Mouse (Mus musculus) left cerebral cortex, postnatal 25 days (tissue): ENCODE measurements around the gene Zhx3. TPM values are rescaled to one million over a fixed set of nuclear protein-coding genes. Genes with fewer than 3 reads are reported as not detected.
A peak's percentile ranks its signal among the peaks of the same experiment; 100 is the strongest.

Experiments
- DNase-seq, 2 experiments: peaks; one replicate each; pipeline ENCODE4 v3.0.0; 2022; ENCODE audit warnings: low spot score in 2 of 2, mixed read lengths in 1 of 2
- intact Hi-C: fragments of 180-260 bp; cut with DNase I; formaldehyde crosslinking; loops from one replicate; pipeline ENCODE4 v1.15.1; 2025
- total RNA-seq, 2 experiments: library from RNA; stranded (reverse); gene quantifications; 2 replicates each; pipeline ENCODE4 v1.2.3; 2021

Zhx3 gene
- total RNA-seq, 2 experiments from 2014 or later: 71.0 to 78.4 TPM

DNA sequence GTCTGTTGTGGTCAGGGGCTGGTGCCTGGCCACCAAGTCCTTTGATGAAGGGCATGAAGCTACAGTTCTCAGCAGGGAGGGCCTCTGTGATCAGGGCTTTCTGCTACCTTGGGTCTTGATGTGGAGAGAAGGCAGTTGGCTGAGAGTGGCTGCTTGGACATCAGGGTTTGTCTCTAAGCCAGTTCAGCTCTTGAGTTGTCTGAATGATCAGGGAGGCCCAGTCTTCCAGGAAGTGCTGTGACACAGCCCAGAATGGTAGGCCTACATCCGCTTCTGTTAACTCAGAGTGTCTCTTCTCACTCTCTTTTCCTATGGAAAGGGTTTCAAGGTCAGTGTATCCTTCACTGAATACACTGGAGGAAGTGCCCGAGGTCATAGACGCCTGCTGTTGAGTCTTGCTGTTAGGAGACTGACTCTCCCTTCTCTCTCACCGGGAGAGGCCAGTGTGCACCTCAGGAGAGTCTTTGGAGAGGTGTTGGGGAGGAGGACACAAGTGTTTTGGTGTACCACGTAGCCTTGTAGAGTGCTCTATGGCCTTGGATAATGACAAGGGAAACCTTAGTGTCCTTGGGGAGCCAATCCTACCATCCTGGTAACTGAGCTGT, 137.0 kb downstream of the Zhx3 start:
- DNase-seq: no peak
- intact Hi-C loops: no loop called here

DNA sequence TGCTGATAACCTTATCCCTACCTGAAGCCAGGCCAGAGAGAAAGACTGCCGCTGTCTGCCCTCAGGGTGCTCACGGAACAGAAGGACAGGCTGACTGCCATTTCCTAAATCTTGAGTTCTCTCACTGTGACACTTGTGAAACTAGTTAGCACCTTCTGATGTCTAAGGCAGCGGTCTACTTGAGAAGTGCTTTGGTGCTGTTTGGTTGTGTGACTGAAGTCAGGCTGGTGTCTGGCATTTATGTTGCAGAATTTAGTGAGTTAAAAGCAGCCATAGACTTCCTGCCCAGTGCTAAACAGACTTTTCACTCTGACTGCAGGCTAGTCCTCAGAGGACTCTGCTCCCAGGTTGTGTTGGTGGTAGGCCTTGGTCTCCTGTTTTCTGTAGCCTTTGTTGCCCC, 138.5 kb downstream of the Zhx3 start:
- no peak for DNase-seq
- intact Hi-C loops: loop anchor here (5.0 kb wide), 1 partner anchor 63 kb away; no protein-coding TSS in a partner anchor

DNA sequence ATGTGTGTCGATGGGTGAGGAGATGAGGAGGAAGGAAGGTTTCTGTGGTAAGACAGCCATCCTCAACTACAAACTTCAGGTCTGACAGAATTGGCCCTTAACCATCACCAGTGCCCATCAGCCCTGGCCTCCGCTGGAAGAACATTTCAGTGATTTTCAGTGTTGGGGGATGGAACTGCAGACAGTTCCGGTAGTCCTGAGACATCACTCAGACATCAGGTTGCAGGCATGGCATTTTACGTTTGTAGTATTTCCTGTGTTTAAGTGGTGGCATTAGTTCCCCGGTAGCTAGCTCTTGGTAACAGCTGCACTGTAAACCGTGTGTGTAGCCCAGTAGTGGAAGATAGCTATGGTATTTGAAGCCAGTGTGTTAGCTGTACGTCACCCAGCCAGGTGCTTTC, 139.7 kb downstream of the Zhx3 start:
- intact Hi-C loops: loop anchor here (5.0 kb wide), 1 partner anchor 64 kb away; no protein-coding TSS in a partner anchor
- no peak for DNase-seq

DNA sequence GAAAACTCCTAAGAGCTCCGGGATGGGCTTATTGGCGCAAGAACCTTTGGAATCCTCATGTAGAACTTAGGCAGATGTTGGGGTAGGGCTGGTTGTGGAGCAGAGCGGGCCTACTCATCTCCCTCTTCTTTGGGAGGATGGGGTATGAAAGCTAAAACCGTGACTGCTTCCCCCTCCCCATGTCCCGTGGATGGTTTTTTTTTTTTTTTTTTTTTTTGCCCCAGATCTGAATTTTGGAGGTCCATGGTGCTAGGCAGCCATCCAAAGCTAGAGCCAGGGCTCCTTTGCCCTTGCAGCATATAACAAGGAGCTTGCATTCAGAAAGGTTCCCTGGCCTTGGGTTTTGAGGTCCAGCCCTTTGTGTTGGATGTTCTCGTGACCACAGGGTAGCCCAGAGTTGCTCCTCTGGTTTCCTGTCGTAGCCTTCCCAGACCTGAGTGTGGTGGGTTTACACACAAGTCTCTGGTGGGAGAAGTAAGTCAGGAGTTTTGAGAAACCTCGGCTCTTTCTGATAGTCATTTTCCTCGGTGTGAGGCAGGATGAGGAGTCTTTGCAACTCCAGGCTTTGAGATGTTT, 140.3 kb downstream of the Zhx3 start:
- intact Hi-C loops: loop anchor here (5.0 kb wide), 1 partner anchor 65 kb away; no protein-coding TSS in a partner anchor
- no peak for DNase-seq

DNA sequence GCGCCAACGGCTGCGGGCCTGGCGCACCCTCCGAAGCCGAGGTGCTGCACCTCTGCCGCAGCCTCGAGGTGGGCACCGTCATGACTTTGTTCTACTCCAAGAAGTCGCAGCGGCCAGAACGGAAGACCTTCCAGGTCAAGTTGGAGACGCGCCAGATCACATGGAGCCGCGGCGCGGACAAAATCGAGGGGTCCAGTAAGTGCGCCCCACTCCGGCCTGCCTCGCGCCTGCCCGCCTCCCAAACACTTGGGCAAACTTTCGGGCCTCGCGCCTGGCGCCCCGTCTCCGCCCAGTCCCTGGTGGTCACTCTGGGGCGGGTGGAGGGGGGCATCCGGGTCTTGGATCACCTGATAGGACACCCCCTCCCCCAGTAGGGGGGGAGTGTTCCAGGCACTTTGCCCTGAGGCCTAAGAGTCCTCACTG, 140.9 kb downstream of the Zhx3 start:
- intact Hi-C loops: loop anchor here (2.0 to 5.0 kb wide), 2 partner anchors 65 to 155 kb away; no protein-coding TSS in a partner anchor
- peak in 1 of 2 experiments; percentile 57 for DNase-seq

GRCm38 (mm10) chr2:160731117-160731838, 141.5 kb downstream of the Zhx3 start, which contains the start of gene Plcg1:
TSS of gene Plcg1 (plus strand) at chr2:160731300.
- DNase-seq: peak; percentile 94

DNA sequence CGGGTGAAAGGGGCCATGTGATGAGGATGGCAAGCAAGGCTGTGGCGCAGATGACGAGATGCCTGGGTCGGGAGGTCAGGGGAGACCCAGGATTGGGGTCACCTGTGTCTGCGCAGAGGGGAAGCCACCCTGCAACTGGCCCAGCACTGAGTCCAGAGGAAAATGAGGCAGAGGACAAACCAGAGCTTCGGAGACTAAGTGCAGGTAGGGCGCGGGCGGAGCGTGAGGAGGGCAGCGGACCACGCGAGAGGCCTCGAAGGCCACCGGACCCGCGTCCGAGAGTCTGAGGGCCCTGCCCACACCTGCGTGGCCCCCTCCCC, 142.0 kb downstream of the Zhx3 start:
- intact Hi-C loops: loop anchor here (2.0 to 5.0 kb wide), 2 partner anchors 67 to 156 kb away; no protein-coding TSS in a partner anchor
- no peak for DNase-seq

More at GRCm38 (mm10) chr2:160731117-160731838, 141.5 kb downstream of the Zhx3 start, which contains the start of gene Plcg1:
- intact Hi-C loops: loop anchor here (2.0 to 5.0 kb wide), 2 partner anchors 66 to 156 kb away; no protein-coding TSS in a partner anchor

DNA sequence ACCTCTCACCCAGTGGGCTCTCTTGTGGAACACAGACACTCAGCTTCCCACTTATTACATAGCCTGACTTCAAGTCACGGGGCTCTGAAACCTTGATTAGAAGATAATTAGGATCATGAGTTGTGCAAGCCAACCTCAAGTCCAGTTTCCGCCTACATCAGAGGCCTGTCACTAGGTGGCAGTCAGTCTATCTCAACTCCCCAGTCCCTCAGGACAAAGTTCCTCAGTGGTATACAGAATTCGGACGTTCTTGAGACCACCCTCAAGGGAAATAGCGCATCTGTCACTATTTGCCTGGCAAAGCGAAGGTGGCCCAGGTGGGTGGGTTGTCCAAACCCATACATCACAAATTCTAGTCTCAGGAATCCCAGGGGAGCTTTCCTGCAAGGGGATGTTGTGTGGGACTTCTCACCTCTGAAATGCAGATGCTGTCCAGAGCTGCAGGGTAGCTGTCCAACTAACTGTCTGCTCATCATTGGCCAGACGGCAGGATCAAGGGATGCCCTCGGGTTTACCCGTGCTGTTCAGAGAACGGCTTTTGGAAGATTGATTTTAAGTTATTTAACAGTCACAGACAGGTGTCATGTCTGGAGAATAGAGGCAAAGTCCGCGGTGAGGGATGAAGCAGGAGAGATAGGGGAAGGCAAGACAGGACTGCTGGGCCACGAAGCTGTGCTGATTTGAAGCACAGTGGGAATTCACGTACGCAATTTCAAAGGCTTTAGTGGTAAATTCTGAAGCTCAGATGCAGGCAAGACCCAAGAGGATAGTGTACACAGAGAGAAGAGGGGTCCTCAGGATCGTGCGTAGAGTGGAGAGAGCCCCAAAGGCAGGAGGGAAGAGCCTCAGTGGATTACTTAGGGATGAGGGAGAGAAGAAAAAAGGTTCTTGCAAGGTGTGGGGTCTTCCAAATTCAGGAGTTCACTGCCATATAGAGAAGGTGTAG, 142.7 kb downstream of the Zhx3 start:
- no peak for DNase-seq
- intact Hi-C loops: loop anchor here (2.0 to 5.0 kb wide), 2 partner anchors 67 to 157 kb away; no protein-coding TSS in a partner anchor

DNA sequence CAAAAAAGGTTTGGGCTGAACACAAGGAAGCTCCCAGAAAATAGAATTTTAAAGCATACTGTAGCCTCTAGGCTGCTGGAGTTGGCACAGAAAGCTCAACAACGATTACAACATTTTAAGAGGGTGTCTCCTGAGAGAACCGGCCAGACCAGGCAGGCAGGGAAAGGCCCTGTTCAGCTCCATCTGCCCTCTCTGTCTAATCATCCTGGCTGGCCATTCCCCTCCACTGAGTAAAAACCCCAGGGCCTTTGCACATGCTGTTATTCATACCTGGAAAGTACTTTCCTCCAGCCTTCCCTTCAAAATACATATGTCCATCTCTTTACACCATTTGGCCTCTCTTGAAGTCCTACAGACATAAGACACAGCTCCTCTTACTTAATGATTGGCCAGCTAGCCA, 143.4 kb downstream of the Zhx3 start:
- intact Hi-C loops: no loop called here
- DNase-seq: no peak

- DNase-seq: peak in 1 of 2 experiments; percentile 94
- intact Hi-C loops: no loop called here
These were observed 143.8 kb downstream of the Zhx3 start for GRCm38 (mm10) chr2:160728972-160729371.

GRCm38 (mm10) chr2:160725877-160726864, 146.6 kb downstream of the Zhx3 start:
- intact Hi-C loops: no loop called here
- no peak for DNase-seq

DNA sequence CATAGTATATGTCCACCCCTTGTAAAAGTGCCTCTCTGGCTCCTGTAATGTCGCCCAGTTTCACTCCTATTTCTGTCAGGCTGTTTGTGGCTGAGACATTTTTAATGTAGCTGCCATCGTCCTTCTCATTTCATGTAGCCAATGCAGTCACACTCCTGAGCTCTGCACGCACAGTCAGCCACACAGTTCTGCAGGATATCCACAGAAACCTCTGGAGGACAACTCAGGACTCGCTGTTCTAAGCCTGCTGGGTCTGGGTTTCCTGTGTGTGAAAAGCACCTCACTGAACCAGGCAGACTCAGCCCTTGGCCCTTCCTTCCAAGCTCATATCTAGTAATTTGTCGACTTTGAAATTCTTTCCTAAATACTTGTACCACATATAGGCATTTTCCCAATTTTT, 148.3 kb downstream of the Zhx3 start:
- intact Hi-C loops: no loop called here
- DNase-seq: no peak

DNA sequence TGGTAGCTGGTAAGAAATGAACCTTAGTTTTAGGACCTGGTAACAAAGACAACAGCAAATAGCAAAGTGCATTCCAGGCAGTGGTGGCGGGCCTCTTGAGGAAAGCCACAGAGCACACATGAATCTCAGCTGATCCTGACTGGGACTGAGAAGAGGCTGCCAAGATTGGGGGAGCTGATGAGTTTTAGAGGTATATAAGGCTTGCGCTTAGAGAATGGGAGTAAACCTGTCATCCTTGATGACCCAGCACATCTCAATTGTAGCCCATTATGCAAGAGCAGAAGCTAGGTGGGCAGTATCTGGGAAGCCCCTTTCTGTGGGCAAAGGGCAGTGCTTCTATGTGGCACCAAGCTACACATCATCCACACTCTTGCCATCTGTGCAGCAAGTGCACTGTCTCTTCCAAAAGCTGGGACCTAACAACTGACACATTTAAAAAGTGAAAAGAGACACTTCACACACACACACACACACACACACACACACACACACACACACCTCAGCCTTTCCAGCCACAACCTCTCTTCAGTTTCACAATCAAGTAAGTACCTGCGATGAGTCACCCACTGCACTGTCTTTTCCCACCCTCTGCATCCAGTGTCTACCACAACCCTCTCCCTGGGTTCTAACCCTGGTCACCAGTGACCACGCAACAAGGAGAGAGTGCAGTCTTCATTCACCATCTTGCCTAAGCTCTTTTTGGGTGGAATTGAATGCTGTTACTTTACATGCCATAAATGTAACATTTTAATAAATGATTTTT, 149.0 kb downstream of the Zhx3 start:
- no peak for DNase-seq
- intact Hi-C loops: no loop called here

DNA sequence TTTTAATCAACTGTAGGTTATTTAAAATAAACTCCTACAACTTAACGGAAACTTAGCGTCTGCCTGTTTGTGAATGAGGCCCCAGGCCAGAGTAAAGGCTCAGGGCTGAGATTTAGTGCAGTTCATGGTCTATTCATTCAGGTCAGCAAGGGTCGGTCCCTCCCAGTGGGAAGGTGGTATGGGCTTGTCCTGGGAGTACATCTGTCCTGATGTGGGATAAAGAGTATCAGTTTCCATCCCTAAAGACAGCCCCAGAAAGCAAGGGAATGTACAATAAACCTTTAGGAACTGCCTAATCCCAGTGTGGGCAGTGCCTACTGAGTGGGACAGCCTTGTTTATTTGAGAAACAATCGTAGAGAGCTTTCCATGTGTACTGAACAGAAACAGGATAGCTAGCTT, 150.1 kb downstream of the Zhx3 start:
- intact Hi-C loops: no loop called here
- DNase-seq: no peak

DNA sequence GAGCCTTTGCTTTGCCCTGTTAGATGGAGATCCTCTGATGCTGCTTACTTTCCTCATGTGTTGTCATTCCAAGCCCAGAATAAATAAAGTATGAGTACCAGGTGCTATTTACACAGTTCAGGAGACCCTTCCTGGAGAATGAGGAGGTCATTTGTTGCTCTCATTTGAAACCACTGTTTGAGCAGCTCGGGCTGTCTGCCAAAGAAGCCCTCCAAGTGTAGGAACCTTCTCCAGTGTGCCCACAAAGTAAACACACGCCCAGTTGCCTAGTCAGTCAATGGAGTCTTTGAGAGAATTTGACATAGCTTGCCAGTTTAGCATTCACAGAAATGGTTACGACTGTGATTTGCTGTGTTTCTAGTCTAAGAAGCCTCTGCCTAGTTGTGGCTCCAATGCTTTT, 154.0 kb downstream of the Zhx3 start:
- DNase-seq: no peak
- intact Hi-C loops: no loop called here

GRCm38 (mm10) chr2:160717269-160717668, 155.5 kb downstream of the Zhx3 start:
- no peak for DNase-seq
- intact Hi-C loops: no loop called here

GRCm38 (mm10) chr2:160715463-160716030, 157.3 kb downstream of the Zhx3 start:
- intact Hi-C loops: no loop called here
- no peak for DNase-seq
